Mouse (Mus musculus) kidney, adult 18-20 months (tissue): ENCODE results near the gene 2010111I01Rik.
"Not testable (repeated sequence)": the region's sequence is repeated elsewhere in the genome, so short reads cannot be mapped to it uniquely, and the experiment has no call there.

Experiments
- DNase-seq: peaks from one replicate; pipeline ENCODE4 v3.0.0; 2021

2010111I01Rik gene

GRCm38 (mm10) chr13:62964640-62965311 lies at the start of gene 2010111I01Rik:
Gene 2010111I01Rik, plus strand, starts transcription at chr13:62964893.
- peak; percentile 96 for DNase-seq

GRCm38 (mm10) chr13:62916675-62917074 lies 48.0 kb upstream of the 2010111I01Rik start:
- peak; percentile 66 for DNase-seq

GRCm38 (mm10) chr13:62917416-62918110 lies 47.1 kb upstream of the 2010111I01Rik start:
- DNase-seq: no peak

- DNase-seq: peak; percentile 75
Measured at GRCm38 (mm10) chr13:62919647-62920341, 44.9 kb upstream of the 2010111I01Rik start.

- DNase-seq: no peak
Measured at GRCm38 (mm10) chr13:62922645-62923044, 42.0 kb upstream of the 2010111I01Rik start.

- DNase-seq: no peak
Measured at GRCm38 (mm10) chr13:62923182-62923581, 41.5 kb upstream of the 2010111I01Rik start.

GRCm38 (mm10) chr13:62926479-62926878 lies 38.2 kb upstream of the 2010111I01Rik start:
- peak; percentile 73 for DNase-seq

- DNase-seq: no peak
Measured at GRCm38 (mm10) chr13:62927470-62927869, 37.2 kb upstream of the 2010111I01Rik start.

- DNase-seq: not testable (repeated sequence)
Measured at GRCm38 (mm10) chr13:62929144-62929543, 35.5 kb upstream of the 2010111I01Rik start.

- peak; percentile 57 for DNase-seq
Measured at GRCm38 (mm10) chr13:62929766-62930389, 34.8 kb upstream of the 2010111I01Rik start.

DNA sequence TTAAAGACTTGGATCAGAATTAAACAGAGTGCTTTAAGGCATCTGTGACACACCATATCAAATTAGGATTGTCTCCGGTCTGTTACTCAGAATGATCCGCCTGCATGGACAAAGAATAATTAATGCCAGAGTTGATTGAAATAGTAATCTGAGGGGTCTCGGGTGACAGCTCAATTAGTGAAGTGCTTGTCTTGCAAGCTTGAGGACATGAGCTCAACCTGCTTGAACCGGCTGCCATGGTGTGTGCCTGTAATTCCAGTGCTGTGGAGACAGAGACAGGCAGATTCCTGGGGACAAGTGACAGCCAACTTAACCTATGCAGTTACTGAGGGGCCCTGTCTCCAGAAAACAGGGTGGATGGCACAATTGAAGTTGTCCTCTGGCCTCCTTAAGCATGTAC lies 32.2 kb upstream of the 2010111I01Rik start:
- no peak for DNase-seq

DNA sequence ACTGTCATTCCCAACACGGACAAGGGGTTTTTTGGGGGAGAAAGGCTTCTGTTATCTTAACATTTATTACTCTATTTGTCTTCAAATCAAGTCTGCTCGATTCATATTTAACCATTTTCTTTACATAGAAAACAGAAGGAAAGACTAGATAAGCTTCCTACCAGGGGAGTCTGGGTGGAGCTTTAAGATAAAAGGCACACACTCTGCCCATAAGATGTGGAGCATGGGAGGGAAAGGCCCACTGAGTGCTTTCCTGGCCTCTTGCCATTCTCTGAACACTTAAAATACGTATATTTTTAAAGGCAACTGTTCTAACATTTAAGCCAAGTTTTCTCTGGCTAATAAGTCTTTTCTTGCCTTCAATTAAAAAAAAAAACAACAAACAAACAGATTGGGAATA lies 25.3 kb upstream of the 2010111I01Rik start:
- no peak for DNase-seq

DNA sequence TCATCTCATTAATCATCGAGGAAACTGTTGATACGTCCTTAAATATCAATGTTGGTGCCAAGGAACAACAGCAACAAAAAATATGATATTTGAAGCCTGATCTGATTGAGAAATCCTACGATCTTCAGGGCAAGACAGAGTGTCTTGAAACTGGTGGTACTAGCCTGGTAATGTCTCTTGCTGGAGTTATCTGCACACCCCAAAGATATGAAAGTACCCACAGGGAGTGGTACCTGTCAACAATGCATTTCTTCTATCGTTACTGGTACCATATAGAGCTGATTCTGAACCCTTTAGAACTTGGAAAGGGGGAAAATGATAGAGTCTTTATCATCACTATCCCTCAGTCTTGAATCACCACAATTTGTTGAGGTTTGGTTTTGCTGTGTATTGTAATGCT lies 24.9 kb upstream of the 2010111I01Rik start:
- no peak for DNase-seq

DNA sequence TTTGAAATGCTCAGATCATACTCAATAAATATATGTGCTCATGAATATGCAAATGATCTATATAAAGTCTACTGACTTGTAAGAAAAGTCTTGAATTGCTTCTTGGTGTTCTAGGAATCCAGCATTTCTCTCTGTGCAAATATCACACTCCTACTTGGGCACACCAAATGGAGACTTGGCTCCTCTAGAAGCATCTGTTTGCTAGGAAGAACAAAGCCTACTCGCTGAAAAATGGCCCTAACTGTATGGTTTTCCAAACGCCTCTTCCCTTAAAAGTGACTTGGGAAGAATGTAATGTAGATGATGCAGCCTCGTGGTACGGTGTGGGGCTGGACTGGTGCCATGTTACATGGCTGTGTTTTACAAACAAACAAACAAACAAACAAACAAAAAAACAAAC lies 24.0 kb upstream of the 2010111I01Rik start:
- DNase-seq: no peak

DNA sequence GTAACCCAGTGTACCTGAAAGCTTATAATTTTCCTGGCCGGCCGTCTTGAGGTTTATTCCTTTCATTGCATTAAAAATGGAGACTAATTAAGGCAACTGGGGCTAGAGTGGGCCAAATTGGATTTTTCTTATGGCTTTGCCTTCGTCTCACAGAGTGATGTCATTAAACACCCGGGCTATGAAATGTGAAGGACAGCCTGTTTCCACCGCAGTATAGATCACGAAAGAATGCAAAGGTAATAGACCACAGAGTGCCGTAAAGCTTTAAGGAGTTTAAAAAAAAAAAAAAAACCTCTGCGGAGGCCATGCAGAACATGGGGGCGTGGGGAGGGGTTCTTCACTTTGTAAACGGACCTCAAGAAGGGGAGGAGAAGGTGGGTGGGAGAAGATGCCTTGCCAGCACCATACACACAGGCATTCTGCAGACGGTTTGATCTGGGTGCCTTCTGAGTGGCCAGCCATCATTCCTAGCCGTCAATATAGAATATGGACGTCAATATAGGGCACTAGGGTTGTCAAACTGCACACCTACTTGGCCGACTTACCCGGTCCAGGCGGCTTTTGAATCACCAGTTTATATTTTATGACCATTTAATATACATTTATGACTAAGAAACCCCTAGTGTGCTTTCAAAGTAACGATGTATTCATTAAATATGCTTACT lies 23.2 kb upstream of the 2010111I01Rik start:
- DNase-seq: no peak

GRCm38 (mm10) chr13:62943274-62943830 lies 21.3 kb upstream of the 2010111I01Rik start:
- no peak for DNase-seq

GRCm38 (mm10) chr13:62944109-62944508 lies 20.6 kb upstream of the 2010111I01Rik start:
- no peak for DNase-seq

DNA sequence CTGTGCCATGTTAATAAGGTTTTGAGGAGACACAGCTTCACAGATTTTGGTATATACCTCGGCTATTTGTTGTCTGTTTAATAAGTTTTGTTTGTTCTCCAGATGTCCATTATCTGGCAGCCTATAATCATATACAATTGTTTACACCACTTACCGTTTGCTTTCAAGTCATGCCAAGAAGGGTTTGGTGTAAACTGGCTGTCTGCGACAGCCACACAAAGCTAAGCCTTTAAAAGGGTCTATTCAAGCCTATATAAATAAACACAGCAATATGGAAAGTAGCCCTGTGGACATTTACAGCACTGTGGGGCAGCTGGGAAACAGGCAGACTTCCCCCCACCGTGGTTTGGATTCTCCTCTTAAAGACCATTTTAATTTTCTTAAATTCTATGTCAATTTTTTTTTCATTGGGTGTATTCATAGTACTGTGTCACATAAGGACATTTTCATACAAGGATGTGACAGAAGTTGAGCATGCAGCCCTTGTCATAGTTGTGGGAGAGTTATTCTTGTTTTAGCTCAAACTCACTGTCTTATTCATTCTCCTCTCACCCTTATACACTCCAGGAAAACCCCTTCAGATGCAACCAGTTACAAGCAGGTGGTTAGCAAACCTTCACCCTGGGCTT lies 15.0 kb upstream of the 2010111I01Rik start:
- DNase-seq: no peak

DNA sequence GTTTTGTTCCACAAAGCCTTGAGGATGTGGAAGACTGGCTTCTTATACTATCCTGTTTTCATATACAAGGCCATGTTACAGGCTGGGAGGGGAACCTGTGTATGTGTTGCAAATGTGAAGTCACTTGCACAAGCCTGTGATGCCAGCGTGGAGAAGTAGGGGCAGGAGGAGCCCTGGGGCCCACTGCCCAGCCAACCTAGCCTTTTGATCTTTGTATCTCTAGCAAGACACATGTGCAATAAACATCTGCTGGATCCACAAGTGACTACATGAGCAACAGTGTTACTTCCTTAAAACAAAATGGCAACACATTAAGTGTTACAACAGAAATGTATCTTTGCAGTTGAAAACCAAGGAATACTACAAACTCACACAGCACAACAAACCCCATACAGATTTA lies 13.1 kb upstream of the 2010111I01Rik start:
- DNase-seq: no peak

DNA sequence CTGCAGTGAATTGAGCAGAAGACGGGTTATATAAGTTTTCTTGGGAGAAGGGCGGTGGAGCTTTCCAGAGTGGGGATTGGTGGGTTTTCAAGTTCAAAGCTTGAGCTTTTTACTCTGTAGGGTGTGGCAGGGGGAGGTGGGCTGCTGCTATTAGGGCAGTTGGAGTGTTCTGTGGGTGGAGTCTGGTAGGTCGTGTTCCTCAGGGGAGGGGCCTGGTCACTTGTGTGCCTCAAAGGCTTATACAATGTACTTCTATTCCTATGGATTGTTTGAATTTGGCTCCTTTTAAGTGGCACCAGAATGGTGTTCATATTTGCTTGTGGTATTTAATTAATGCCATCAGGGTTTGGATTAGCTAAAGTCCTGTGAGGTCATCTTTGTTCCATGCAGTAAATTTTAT lies 12.6 kb upstream of the 2010111I01Rik start:
- DNase-seq: no peak

- DNase-seq: no peak
Measured at GRCm38 (mm10) chr13:62952624-62953023, 12.1 kb upstream of the 2010111I01Rik start.

DNA sequence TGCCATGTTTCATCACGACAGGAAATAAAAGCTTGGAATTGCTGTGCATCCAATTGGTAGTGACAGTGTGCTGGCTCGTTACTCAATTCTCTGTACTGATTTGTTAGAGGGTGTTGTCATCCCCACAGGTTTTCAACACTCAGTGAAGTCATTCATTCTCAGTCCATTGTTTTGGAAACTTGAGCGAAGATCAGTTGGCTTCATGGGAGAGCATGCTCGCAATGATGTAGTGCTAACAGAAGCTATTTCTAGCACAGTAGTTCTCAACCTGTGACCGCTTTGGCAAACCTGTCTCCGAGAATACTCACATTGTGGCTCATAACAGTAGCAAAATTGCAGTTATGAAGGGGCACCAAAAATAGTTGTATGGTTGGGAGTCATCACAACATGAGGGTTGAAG lies 8.7 kb upstream of the 2010111I01Rik start:
- DNase-seq: no peak
